Mouse (Mus musculus) heart, adult 11 months (tissue): ENCODE results near the gene Qk.

Experiments
- DNase-seq: peaks from one replicate; pipeline ENCODE4 v3.0.0; 2022

Gene Qk

DNA sequence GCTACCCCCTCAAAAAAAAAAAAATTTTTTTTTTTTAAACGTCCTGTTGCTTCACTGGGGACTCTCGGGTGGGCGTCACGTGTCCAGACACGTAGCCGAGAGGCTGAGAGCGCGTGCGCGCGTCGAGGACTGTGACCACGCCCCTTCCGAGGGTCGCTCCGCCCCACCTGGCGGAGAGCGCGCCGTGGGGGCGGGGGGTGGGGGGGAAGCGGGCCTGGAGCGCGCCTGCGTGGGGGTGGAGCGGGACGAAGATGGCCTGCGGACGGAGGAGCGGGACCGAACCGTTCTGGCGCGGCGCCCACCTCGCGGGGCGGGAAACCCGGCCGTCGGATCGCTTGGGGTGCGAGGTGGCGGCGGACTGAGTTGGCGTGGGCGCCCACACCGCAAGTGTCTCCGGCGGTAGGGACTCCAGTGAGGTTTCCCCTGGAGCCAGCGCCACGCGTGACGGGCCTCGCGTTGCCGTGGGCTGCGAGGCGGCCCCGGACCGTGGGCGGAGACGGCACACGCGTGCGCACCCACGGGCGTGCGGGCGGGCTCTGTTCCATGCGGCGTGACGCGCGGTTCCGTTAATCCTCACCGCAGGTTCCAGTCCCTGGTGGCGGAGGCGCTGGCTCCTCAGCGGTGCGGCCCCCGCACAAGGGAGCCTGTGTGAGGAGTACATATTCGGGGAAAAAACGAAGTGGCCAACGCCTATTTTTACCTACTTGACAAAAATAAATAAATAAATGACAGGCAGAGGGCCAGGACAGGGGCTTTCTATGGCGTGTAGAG, at the start of gene Qk:
TSS of gene Qk (minus strand) at position 170 of the 771 bp plus-strand sequence.
- DNase-seq, result peak; percentile 100

DNA sequence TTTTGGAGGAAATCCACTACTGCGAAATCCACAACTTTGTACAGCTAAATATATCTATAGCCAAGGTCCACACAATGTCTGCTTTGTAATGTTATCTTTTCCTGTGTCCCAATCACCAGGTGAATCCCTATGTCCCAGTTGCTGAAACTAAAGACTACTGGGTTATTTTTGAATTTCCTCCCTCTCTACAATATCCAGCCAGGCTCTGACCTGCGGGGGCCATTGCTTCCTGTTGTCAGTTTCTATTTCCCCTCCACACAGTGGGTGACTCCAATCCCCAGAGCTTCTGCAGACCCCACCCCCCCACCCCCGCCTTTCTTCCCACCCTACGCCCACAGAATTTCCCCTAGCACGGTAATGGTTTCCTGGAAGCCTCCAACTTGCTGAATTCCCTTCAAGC, 47.4 kb upstream of the Qk start:
- DNase-seq, result peak; percentile 96

DNA sequence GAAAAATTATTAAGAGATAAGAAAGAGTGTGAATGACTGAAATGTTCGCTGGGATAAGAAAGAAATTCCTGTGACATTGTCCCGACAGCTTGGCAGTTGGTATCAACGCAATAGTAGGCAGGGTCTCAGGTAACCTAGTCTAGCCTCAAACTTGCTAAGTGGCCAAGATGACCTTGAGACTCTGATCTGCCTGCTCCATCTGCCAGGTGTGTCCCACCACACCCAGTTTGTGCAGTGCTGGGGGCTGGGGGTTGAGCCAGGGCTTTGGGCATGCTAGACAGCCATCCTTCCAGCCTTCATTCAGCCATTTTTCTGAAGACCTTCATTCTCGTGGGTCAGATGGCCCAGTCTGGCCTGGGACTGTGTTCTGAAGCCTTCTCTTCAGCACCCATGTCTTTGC, 46.9 kb upstream of the Qk start:
- DNase-seq, result no peak

DNA sequence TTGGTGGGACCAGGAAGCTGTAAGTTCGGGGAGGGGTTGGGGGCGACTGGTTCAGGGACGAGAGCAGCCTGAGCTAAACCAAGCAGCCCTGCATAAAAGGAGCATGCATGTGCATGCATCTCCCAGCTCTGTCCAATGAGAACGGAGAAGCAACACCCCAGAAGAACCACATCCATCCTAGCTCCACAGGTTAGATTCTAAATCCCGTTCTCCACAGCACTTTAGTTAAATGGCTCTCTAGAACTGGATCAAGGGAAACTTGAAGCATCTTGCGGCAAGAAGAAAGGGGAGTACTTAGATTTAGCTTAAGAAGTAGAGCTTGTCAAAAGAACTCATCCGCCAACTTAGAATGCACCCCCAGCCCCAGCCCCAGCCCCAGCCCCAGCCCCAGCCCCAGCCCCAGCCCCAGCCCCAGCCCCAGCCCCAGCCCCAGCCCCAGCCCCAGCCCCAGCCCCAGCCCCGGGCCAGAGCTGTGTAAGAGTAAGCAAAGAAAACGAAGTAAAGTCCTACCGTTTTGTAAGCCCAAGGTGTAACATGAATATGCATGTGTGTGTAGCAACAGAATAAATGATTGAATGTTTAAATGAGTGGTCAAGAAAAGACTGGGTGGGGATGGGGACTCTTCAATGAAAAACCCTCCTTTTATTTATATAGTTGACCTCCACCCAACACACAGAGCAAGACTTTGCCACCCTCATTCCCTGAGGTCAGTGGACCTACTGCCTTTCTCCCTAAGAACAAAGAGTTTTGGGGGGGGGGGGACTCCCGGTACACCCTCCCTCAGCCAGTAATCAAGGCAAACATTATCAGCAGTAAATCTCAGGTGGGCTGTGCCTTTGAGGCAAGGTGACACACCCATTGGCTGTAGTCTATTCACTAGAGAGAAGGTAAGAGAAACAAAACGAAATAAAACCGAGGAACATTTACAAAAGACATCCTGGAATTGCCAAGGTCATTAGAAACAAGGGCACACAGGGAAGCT, 46.1 kb upstream of the Qk start:
- DNase-seq, result no peak

DNA sequence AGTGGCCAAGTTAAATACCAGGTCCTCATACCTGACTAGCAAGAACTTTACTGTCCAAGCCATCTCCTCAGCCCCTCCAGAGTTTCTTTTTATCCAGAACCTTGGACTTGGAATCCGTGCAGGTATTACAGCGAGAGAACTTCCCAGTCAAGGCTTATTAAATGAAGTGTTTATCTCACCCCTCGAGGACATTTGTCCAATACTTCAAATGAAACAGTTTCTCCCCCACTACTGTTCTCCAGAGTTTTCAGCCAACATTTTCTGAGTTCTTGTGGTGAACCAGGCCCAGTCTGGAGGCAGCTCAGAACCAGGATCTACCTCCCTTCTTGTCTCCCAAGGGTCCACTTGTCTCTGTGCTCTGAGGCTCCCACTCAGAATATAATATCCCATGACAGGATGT, 43.5 kb upstream of the Qk start:
- DNase-seq, result no peak

DNA sequence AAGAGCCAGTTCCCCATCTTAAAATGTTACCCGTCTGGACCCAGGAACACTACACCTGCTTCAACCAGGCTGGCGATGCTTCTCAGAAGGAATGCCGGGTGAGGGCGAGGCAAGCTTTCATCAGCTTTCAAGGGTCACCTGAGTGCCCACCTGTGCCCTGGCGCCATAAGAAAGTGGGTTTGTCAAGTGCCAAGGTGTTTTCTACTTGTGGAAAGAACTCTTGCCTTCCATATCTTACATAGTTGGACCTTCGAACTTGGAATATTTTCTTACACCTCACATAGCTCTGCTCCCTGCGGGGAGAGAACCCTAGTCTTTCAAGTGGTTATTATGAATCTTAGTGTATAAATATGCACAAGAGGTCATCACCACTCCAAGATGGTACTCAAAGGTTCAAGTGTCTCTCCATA, 42.2 kb upstream of the Qk start:
- no peak for DNase-seq

DNA sequence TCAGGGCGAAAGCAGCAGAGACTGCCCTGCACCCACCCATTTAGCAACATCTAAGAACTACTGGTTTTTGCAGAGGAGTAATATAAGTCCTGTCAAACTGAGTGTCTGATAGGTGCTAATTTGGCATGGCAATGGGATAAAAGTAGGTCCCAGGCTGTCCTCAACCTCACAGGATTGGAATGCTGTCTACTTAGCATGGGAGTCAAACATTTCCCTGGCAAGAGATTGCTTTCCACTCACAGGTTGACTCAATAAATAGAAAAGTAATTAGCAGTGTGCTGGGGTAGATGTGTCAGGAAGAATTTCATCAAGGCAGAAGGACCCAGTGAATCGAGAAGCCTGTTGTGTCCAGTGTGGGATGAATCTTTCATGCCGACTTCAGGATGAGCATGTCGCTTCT, 41.1 kb upstream of the Qk start:
- no peak for DNase-seq

DNA sequence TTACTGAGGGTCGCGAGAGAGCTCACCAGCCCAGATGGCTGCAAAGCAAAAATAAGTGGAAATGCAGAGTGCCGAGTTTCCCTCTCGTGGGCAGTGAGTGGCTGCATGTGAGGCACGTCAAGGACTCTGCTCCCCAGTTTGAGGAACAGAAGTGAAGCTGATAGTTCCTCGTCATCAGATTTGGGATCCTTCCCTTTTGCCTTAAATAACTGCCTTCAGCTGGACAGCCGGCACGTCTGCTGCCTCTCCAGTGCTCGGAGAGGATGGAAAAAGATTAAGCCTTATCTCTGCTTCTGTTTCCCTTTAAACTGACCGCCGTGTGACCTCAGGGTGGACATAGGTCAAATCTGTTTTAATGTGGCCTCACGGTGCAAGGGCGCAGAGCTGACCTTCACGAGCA, 39.8 kb upstream of the Qk start:
- DNase-seq, result peak; percentile 97

DNA sequence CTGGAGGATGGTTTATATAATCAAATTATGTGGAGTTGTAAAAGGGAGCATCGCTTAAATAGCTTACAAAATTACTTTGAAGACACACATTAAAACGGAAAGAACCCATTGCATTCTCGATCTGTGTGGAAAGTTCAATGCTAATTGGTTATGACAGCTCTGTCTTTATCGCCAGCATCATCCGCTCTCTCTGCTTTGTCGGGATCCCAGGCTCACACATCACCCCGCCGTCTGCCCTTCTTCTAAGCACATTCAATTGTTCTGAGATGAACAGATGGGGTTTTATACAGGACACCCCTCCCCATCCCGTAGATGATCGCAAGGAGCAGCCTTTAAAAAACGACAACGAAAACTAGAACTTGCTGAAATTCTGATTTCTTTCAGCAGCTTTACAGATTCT, 37.7 kb upstream of the Qk start:
- DNase-seq, result no peak

DNA sequence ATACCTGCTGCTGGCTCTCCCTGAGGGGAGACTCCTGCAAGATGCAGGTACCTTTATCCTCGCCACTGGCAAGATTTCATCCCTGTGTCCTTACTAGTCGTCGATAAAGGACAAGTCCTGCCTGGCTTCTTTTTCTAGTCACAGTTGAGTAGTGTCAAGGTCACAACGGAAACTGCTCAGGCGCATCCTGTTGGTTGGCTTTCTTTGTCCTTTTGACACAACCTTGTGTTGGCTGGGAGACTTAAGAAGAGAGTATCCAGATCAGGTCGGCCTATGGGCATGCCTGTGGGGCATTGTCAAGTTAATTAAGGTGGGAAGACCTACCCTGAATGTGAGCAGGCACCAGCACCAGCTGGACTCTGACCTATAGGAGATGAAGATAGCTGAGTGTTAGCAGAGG, 36.6 kb upstream of the Qk start:
- DNase-seq, result no peak

DNA sequence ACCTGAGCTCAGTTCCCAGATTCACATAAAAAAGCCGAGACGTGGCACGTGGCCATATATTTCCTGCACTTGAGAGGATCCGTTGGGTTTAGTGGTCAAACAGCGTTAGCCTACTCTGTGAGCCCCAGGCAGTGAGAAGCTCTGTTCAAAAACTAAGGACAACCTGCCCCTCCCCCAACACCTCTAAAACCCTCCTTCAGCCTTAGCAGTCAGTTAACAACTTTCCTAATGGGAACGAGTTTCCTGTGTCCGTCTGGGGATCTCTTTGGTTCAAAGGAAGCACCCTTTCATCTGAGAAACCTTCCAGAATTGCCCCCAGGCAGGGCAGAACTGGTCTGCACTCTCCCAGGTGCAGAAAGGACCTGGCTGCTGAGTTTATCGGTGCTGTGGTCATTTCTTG, 36.1 kb upstream of the Qk start:
- no peak for DNase-seq

DNA sequence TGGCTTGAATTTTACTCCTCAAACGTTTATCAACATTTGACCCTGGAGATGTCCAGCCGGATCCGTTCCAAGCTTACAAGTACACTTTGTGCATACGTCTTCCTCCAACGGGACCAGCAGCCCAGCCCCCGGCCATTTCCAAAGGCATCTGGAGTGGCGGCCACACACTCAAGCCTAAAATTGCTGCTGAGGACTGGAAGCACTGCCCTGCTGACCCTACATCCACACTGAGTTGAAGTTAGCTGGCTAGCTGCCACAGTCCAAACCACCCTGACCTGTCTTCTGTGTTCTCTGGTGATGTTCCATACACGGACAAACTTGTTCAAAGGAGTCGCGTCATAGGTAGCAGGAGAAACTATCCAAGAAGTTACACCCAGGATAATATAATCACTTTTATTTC, 18.6 kb upstream of the Qk start:
- DNase-seq, result peak; percentile 88

DNA sequence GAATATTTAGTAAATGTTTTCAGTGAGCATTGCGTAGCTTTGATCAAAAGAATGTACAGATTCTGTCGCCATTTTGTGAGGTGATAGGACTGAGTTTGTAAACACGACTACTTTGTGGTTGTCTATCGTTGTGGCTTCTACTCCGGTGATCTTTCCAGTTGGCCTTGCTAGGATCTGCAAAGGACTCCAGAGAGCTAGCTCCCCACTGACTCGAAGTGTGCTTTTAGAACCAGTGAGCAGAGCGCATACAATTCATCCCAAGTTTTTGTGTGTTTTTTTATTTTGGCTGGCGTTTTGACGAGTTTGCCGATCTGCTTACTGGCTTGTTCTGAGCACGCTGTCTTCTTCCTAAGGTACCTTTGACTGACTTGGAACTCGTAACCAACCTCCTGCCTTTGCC, 16.9 kb upstream of the Qk start:
- DNase-seq, result peak; percentile 55

DNA sequence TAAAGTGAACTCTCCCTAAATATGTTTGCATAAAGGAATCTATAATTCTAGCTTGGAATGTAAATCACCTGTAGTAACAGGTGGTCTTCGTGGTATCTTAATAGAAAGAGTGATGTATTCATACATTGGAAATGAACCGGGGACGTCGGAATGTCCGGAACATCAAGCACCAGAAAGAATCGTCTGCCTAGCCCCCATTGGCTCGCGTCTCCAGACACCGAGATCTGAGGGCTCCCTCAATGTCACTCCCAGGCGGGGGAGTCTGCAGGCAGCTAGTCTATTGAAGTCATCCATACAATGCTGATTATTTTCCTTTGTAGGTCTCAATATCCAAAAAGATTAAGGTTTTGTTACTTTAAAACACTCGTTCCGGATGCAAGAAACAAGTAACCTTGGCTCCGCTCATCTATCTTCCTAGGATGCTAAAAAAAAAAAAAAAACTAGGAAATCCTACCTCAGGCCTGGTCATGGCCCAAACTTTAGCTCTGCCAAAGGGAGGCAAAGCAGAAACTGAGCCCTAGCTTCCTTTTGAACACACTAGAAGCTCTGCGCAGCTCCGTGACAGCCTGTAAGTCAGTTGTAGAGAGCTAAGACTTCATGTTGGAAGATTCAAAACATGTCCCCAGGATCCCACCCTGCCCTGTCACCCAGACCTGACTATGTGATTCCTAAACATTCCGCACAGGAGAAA, 16.3 kb upstream of the Qk start:
- peak; percentile 94 for DNase-seq

DNA sequence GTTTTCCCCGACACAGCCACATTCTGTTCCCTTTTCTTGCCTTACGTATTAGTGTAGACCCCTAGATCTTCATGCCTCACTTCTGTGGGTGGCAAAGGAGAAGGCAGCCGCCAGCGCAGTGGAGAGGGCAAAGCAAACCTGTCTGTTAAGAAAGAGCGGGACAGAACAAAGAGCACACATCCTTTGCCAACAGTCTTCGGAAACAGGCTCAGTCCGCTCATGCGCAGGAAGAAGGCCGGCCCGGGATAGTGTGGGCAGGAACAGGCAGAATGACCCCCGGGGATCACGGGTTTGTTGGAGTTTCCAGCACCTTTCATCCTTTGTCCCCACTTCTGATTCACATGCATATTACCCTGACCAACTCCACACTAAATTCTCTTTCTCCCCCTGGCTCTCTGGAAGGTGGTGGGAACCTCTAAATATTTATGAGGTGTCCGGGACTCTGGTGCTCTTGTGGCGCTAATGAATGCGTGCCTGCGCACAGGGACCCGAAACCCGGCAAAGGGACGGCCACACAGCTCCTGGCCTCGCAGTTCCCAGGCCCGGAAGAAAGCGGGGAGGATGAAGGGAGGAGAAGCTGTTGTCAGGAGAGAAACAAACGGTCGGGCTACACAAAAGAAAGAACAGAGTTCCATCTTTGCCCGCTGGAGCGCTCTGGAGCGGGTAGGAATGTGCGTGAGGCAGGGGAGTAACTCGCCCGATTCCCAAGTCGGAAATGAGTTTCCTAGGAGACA, 15.5 kb upstream of the Qk start:
- DNase-seq, result peak; percentile 98

DNA sequence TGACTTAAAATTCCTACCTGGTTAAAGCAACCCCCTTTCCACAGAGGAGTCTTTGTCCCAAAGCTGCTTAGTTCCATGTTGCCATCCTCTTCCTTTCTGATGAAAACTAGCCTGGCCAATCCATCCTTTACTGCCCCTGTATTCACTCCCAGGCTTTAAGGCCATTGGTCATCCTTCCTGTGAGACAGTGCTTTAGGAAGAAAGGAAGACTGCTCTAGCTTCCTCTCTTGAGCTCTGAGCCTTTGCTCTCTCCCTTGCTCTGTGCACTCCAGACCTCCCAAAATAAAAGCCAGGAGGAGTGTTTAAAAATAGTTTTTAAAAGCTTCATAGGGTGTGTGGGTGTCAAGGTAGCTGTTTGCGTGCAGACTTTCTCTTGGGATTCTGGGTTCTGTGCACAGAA, 14.8 kb upstream of the Qk start:
- DNase-seq, result no peak

DNA sequence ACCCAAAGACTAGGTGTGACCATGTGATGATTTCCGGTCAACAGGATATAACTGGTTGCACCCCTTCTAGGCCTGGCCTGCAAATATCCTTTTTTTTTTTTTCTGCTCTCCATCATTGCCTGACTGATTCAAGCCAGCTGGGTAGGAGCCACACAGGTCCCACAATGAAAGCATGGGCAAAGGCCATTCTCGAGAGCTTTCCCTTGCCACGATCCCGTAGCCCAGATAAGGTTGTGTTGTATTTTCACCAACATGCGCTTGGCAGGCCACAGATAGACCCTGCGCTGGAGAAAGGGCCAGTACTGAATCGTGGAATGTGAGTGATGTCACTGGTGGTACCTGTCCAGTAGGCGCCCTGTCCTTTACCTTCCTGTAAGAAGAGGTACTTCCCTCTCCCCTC, 13.7 kb upstream of the Qk start:
- peak; percentile 90 for DNase-seq

DNA sequence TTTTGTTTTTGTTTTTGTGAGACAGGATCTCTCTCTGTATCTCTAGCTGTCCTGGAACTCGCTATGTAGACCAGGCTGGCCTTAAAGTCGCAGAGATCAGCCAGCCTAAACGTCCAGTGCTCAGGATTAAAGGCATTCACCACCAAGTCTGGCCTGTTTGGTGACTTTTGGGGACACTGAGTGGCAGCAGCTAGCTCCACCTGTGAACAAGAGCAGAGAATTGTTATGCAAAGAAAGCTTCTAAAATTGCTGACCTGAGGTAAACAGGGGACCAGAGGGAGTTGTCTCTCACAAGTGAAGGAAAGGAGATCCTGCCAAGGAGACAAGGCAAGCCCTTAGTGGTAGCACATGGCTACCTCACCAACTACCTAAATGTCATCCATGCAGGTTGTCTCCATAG, 12.5 kb upstream of the Qk start:
- DNase-seq, result peak; percentile 50

DNA sequence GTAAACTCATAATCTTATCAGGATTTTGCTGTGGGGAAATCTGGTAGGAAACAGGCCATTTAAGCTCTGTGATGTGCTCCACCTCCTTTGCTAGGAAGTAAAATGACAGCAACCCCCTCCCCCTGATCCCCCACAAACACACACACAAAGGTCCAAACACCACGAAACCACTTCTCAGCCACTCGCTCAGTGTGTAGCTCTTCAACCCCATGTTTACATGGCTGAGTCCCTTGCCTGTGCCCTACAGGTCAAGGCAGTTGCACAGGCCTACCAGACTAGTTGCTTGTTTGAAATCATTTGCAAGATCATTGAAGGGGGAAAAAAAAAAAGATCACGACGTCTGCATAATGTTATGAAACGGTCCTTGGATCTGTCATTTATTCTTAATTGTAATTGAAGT, 9.8 kb upstream of the Qk start:
- DNase-seq, result peak; percentile 66

DNA sequence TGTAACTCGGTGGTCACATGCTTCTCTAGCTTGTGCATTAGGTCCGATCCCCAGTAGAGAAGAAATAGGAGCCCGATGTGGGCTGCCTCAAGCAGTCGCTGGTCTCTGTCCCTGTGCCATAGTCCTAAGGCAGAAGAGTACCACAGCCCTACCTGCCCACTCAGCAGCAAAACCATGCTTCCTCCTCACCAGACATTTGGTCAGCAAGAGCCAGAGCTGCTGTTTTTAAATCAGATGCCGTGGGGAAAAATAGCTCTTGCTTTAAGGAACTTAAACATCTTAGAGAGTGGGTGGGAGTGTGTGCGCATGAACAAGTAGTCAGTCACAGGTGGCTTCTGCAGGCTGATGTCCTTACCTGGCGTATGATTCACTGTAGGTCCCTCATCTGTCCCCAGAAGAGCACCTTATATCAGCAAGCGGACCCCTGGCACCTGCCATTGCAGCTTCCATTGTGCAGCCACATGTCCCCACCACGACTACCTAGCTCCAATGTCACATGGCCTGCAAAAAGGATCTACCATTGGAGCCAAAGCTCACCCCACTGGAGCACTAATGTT, 9.0 kb upstream of the Qk start:
- peak; percentile 91 for DNase-seq

DNA sequence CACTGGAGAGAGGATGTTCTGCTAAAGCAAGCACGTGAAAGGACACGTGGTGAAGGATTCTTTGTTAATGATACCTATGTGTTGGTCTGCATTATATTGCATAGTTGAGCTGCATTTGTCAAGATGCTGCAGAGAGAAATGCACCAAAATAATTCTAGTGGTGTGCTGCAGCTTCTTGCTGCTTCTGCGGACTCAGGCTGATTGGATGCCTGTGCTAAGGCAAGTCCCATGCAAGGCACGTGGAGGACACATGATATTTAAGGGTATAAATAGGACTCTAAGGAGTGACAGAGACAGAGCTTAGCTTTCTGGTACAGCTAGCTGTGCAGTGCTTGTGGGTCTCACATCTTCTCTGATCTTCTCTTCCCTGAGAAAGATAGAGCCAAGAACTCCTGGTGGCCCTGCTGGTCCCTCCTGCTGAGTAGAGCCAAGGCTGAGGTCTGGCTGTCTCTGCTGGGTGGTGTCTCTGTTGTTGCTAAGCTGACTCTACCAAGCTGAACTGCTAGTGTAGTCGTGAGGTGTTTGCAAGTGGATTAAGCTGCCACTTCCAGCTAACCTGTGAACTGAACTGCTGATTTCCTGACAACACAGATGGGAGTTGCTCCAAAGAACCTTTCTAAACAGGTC, 8.0 kb upstream of the Qk start:
- DNase-seq, result peak; percentile 82

DNA sequence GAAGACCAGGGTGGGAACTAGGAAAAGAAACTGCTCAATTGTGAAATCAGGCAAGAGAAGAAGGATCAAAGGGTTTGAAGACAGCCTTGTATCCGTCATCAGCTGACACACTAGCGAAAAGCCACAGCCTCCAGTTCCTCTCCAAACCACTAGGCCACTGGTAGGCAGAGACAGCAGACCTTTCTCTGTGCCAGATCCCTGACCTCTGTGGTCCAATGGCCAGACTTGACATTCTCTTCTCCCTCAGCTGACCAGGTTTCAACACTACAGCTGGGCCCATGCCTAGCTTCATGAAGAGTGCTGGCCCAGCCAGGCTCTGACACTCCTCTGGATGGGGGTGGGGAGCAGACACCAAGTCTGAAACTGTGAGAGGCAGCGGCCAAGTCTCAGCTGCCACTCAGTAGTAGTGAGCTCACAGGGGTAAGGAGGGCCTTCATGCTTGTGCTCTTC, 7.0 kb upstream of the Qk start:
- DNase-seq, result peak; percentile 99
